Mouse (Mus musculus): ENCODE results near the gene Nkx2-4. TPM values are rescaled to one million over a fixed set of nuclear protein-coding genes. Genes with fewer than 3 reads are reported as not detected.

The Nkx2-4 gene
- polyA plus RNA-seq, 1 experiment from 2014 or later, result not detected

DNA sequence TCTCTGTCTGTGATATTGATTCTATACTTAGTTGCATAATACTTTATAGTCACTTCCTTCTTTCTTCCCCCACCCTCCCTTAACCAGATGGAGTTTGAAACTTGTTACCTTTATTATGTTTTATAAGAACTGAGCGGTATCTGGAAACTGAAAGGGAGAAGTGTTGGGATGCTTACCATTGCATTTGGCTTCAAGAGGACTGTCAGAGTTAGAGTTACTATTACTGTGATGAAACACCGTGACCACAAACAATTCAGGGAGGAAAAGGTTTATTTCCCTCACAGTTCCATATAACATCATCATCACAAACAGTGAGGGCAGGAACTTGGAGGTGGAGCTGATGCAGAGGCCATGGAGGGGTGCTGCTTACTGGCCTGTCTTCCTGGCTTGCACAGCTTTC, 49.4 kb downstream of the Nkx2-4 start:
- no peaks in the 10 kb centered on the region for H3K4me1 ChIP-seq (ENCODE audit: control insufficient read depth, insufficient read depth, low read length)
- no peak for ATAC-seq (ENCODE audit: insufficient number of reproducible peaks, insufficient read depth, low FRiP score, low read depth)
- H3K36me3 ChIP-seq (ENCODE audit: control insufficient read depth, insufficient read depth, low read length), result peaks cover 29% of the 10 kb centered on the region
- H3K4me3 ChIP-seq (ENCODE audit: low read depth, low read length), result no peak overlapping the region
- no peaks in the 10 kb centered on the region for H3K9me3 ChIP-seq (ENCODE audit: control insufficient read depth, low read depth, low read length)
- H3K27me3 ChIP-seq (ENCODE audit: control insufficient read depth, insufficient read depth, low read length), result no peaks in the 10 kb centered on the region
- no peak overlapping the region for H3K9ac ChIP-seq (replicated peaks; ENCODE audit: low read depth, low read length)
- H3K4me2 ChIP-seq (replicated peaks; ENCODE audit: low read depth, low read length), result no peak overlapping the region
- H3K27ac ChIP-seq (ENCODE audit: low read length), result no peak overlapping the region
- 93% methylated on average over 2 of the region's 2 CpGs for WGBS

Other genes with a start within 250 kb of the Nkx2-4 start
- gene Kiz, start 229.6 kb downstream of the Nkx2-4 start, polyA plus RNA-seq (2014; fragmentation: Nextera tagmentation; extraction: Ambion mirVana), result 29.5 and 30.8 TPM in 2 replicates
- gene Xrn2, start 72.4 kb downstream of the Nkx2-4 start, polyA plus RNA-seq (2014; fragmentation: Nextera tagmentation; extraction: Ambion mirVana), result 92.3 and 95.3 TPM in 2 replicates
- gene Nkx2-2, start 108.8 kb upstream of the Nkx2-4 start, polyA plus RNA-seq (2014; fragmentation: Nextera tagmentation; extraction: Ambion mirVana), result 0.14 and 1.8 TPM in 2 replicates

All from stomach, embryonic 14.5 days (tissue).